Comparison of ENCODE assay signal across 21 mouse cellular contexts in genomic region chr14:20429833-20430232, GRCm38 (mm10). TPM values are rescaled to one million over a fixed set of nuclear protein-coding genes. Genes with fewer than 3 reads are reported as not detected.
DNase-seq lines count a peak whose midpoint lies in the region; ATAC-seq lines count a peak whose summit lies in the region.
"Had no signal": no experiment of that assay in that cellular context is flagged by ENCODE, and none has a peak within 500 bp of the region (broad histone marks: within the 10 kb centered on the region; RNA-seq: fewer than 3 reads in every experiment).

No protein-coding gene starts in this region.

- H3K4me1 ChIP-seq in embryonic facial prominence, embryonic 14.5 days (ENCODE audit: control insufficient read depth, insufficient read depth, low read length), result no peaks in the 10 kb centered on the region
- no peaks in the 10 kb centered on the region for H3K4me1 ChIP-seq in embryonic facial prominence, embryonic 10.5 days
- H3K4me1 ChIP-seq in midbrain, embryonic 14.5 days (ENCODE audit: control insufficient read depth, insufficient read depth, low read length), result no peaks in the 10 kb centered on the region
- H3K4me1 ChIP-seq: embryonic facial prominence, embryonic 13.5 days; heart, embryonic 10.5 days; hindbrain, embryonic 12.5 days; hindbrain, embryonic 15.5 days had no signal

- H3K27me3 ChIP-seq in embryonic facial prominence, embryonic 14.5 days (replicated peaks; ENCODE audit: control insufficient read depth, insufficient read depth, low read length), result no peaks in the 10 kb centered on the region
- no peaks in the 10 kb centered on the region for H3K27me3 ChIP-seq in embryonic facial prominence, embryonic 10.5 days (replicated peaks; ENCODE audit: low read depth, poor library complexity, severe bottlenecking)
- H3K27me3 ChIP-seq in midbrain, embryonic 14.5 days (ENCODE audit: control insufficient read depth, insufficient read depth, low read length), result no peaks in the 10 kb centered on the region
- H3K27me3 ChIP-seq: embryonic facial prominence, embryonic 13.5 days; hindbrain, embryonic 12.5 days; hindbrain, embryonic 15.5 days had no signal

- H3K9me3 ChIP-seq in embryonic facial prominence, embryonic 14.5 days (ENCODE audit: control insufficient read depth, low read length), result peaks cover 4% of the 10 kb centered on the region; the same call in 1 of the 2 replicates
- no peaks in the 10 kb centered on the region for H3K9me3 ChIP-seq in embryonic facial prominence, embryonic 10.5 days
- no peaks in the 10 kb centered on the region for H3K9me3 ChIP-seq in midbrain, embryonic 14.5 days (ENCODE audit: control insufficient read depth, low read length)
- H3K9me3 ChIP-seq: embryonic facial prominence, embryonic 13.5 days; heart, embryonic 10.5 days; hindbrain, embryonic 12.5 days; hindbrain, embryonic 15.5 days had no signal

- DNase-seq in embryonic facial prominence, embryonic 14.5 days (ENCODE audit: low spot score), result peak; percentile 59
- DNase-seq in embryonic facial prominence, embryonic 10.5 days (ENCODE audit: low spot score), result no peak
- peak; percentile 14 for DNase-seq in kidney, adult 9 months
- DNase-seq in kidney, adult 18-20 months, result no peak
- peak; percentile 40 for DNase-seq in Muller cell, postnatal 12 days (ENCODE audit: inconsistent ontology term)
- DNase-seq in midbrain, embryonic 14.5 days, result no peak
- DNase-seq: adrenal gland, adult 2 months; adrenal gland, postnatal 14 days; cerebellum, adult 11 months; cerebellum, adult 2 months; cerebellum, adult 9-11 months; cerebellum, postnatal 25 days; forebrain, postnatal 0 days; gastrocnemius, postnatal 10 days; gastrocnemius, postnatal 36 days; heart, adult 2 months had no signal

- ATAC-seq in embryonic facial prominence, embryonic 14.5 days (ENCODE audit: low read depth), result no peak
- no peak for ATAC-seq in midbrain, embryonic 14.5 days (ENCODE audit: low FRiP score, low TSS enrichment)
- ATAC-seq: forebrain, embryonic 14.5 days; forebrain, postnatal 0 days had no signal

- H3K4me2 ChIP-seq in embryonic facial prominence, embryonic 14.5 days (ENCODE audit: low read depth, low read length), result no peak overlapping the region
- no peak overlapping the region for H3K4me2 ChIP-seq in midbrain, embryonic 14.5 days (ENCODE audit: low read length)
- H3K4me2 ChIP-seq: embryonic facial prominence, embryonic 13.5 days; hindbrain, embryonic 12.5 days; hindbrain, embryonic 15.5 days had no signal

- WGBS in embryonic facial prominence, embryonic 14.5 days, result 43% methylated on average over 1 of the region's 1 CpGs
- 58% methylated on average over 1 of the region's 1 CpGs for WGBS in embryonic facial prominence, embryonic 10.5 days
- 73% methylated on average over 1 of the region's 1 CpGs for WGBS in midbrain, embryonic 14.5 days

- no peaks in the 10 kb centered on the region for H3K36me3 ChIP-seq in embryonic facial prominence, embryonic 14.5 days (ENCODE audit: control insufficient read depth, insufficient read depth, low read length)
- no peaks in the 10 kb centered on the region for H3K36me3 ChIP-seq in embryonic facial prominence, embryonic 10.5 days (replicated peaks)
- no peaks in the 10 kb centered on the region for H3K36me3 ChIP-seq in midbrain, embryonic 14.5 days (ENCODE audit: control insufficient read depth, insufficient read depth, low read length)
- H3K36me3 ChIP-seq: embryonic facial prominence, embryonic 13.5 days; heart, embryonic 10.5 days; hindbrain, embryonic 12.5 days; hindbrain, embryonic 15.5 days had no signal

- no peak overlapping the region for H3K4me3 ChIP-seq in embryonic facial prominence, embryonic 14.5 days (ENCODE audit: low read depth, low read length)
- no peak overlapping the region for H3K4me3 ChIP-seq in embryonic facial prominence, embryonic 10.5 days
- H3K4me3 ChIP-seq in midbrain, embryonic 14.5 days (replicated peaks; ENCODE audit: low read depth, low read length), result no peak overlapping the region
- H3K4me3 ChIP-seq: embryonic facial prominence, embryonic 13.5 days; heart, adult 2 months; heart, embryonic 10.5 days; hindbrain, embryonic 12.5 days; hindbrain, embryonic 15.5 days had no signal

- H3K9ac ChIP-seq in embryonic facial prominence, embryonic 14.5 days (ENCODE audit: low read depth, low read length), result no peak overlapping the region
- H3K9ac ChIP-seq in midbrain, embryonic 14.5 days (replicated peaks; ENCODE audit: low read length), result no peak overlapping the region
- H3K9ac ChIP-seq: embryonic facial prominence, embryonic 13.5 days; forebrain, postnatal 0 days; hindbrain, embryonic 12.5 days; hindbrain, embryonic 15.5 days had no signal

- H3K27ac ChIP-seq in embryonic facial prominence, embryonic 14.5 days (replicated peaks; ENCODE audit: low read depth, low read length), result no peak overlapping the region
- no peak overlapping the region for H3K27ac ChIP-seq in embryonic facial prominence, embryonic 10.5 days (replicated peaks)
- no peak overlapping the region for H3K27ac ChIP-seq in midbrain, embryonic 14.5 days (replicated peaks; ENCODE audit: low read depth, low read length)
- H3K27ac ChIP-seq: embryonic facial prominence, embryonic 13.5 days; heart, adult 2 months; heart, embryonic 10.5 days; hindbrain, embryonic 12.5 days; hindbrain, embryonic 15.5 days had no signal

RNA-seq across cellular contexts. Expression of gene Cfap70, which starts 22.2 kb away (rescaled TPM):
- 0.77 and 3.2 TPM in 2 replicates for polyA plus RNA-seq in embryonic facial prominence, embryonic 14.5 days (2014; fragmentation: Nextera tagmentation; extraction: Ambion mirVana)
- 0.47 and 1.1 TPM in 2 replicates for polyA plus RNA-seq in embryonic facial prominence, embryonic 10.5 days (2016; fragmentation: Nextera tagmentation; extraction: Ambion mirVana)
- polyA plus RNA-seq in midbrain, embryonic 14.5 days (2014; fragmentation: Nextera tagmentation; extraction: Ambion mirVana), result 0.38 and 1.00 TPM in 2 replicates

RNA-seq across cellular contexts. Expression of gene Mrps16, which starts 36.4 kb away (rescaled TPM):
- 92.3 and 94.4 TPM in 2 replicates for polyA plus RNA-seq in embryonic facial prominence, embryonic 14.5 days (2014; fragmentation: Nextera tagmentation; extraction: Ambion mirVana)
- polyA plus RNA-seq in embryonic facial prominence, embryonic 10.5 days (2016; fragmentation: Nextera tagmentation; extraction: Ambion mirVana), result 81.2 and 86.5 TPM in 2 replicates
- polyA plus RNA-seq in midbrain, embryonic 14.5 days (2014; fragmentation: Nextera tagmentation; extraction: Ambion mirVana), result 62.8 and 68.3 TPM in 2 replicates

RNA-seq across cellular contexts. Expression of gene Dnajc9, which starts 41.1 kb away (rescaled TPM):
- polyA plus RNA-seq in embryonic facial prominence, embryonic 14.5 days (2014; fragmentation: Nextera tagmentation; extraction: Ambion mirVana), result 141 and 155 TPM in 2 replicates
- polyA plus RNA-seq in embryonic facial prominence, embryonic 10.5 days (2016; fragmentation: Nextera tagmentation; extraction: Ambion mirVana), result 286 and 298 TPM in 2 replicates
- polyA plus RNA-seq in midbrain, embryonic 14.5 days (2014; fragmentation: Nextera tagmentation; extraction: Ambion mirVana), result 89.1 and 119 TPM in 2 replicates

RNA-seq across cellular contexts. Expression of gene Anxa7, which starts 50.1 kb away (rescaled TPM):
- 47.5 and 48.3 TPM in 2 replicates for polyA plus RNA-seq in embryonic facial prominence, embryonic 14.5 days (2014; fragmentation: Nextera tagmentation; extraction: Ambion mirVana)
- 22.7 and 27.0 TPM in 2 replicates for polyA plus RNA-seq in embryonic facial prominence, embryonic 10.5 days (2016; fragmentation: Nextera tagmentation; extraction: Ambion mirVana)
- 9.4 and 11.6 TPM in 2 replicates for polyA plus RNA-seq in midbrain, embryonic 14.5 days (2014; fragmentation: Nextera tagmentation; extraction: Ambion mirVana)

Comparison
In these comparisons a context has a peak if more than half of its experiments do, and no peak if none do; other contexts are left out.
1. DNase-seq: peak in embryonic facial prominence, embryonic 14.5 days (single experiment), kidney, adult 9 months (single experiment) and Muller cell, postnatal 12 days (single experiment); none in embryonic facial prominence, embryonic 10.5 days (single experiment), kidney, adult 18-20 months (single experiment) and midbrain, embryonic 14.5 days (single experiment).